Mouse (Mus musculus): ENCODE results near the gene Spata31d1b. TPM values are rescaled to one million over a fixed set of nuclear protein-coding genes. Genes with fewer than 3 reads are reported as not detected.
"Not testable (repeated sequence)": the region's sequence is repeated elsewhere in the genome, so short reads cannot be mapped to it uniquely, and the experiment has no call there.

Gene Spata31d1b
- total RNA-seq (2012; rRNA removed) = not detected in 2 replicates
- polyA plus RNA-seq (2012; ENCODE audit: insufficient read depth in 1 of 2, insufficient read length in 2 of 2, low read depth in 1 of 2, low replicate concordance in 2 of 2, missing spikeins in 1 of 2) = not detected

- not testable (repeated sequence) for H3K27ac ChIP-seq (ENCODE audit: control insufficient read depth, low read depth, low read length); H3K27me3 ChIP-seq (ENCODE audit: control insufficient read depth in 1 of 2, insufficient read depth in 2 of 2, low read length in 2 of 2); H3K9ac ChIP-seq (ENCODE audit: control insufficient read depth, low read depth, low read length, poor library complexity, severe bottlenecking); H3K4me3 ChIP-seq (ENCODE audit: control insufficient read depth in 1 of 2, insufficient read depth in 1 of 2, low read depth in 2 of 2, low read length in 2 of 2); H3K79me2 ChIP-seq (ENCODE audit: control insufficient read depth, insufficient read depth, low read length, poor library complexity); H3K4me1 ChIP-seq (ENCODE audit: control insufficient read depth in 1 of 2, insufficient read depth in 2 of 2, low read length in 2 of 2); H3K36me3 ChIP-seq (ENCODE audit: control insufficient read depth in 1 of 2, insufficient read depth in 2 of 2, low read length in 2 of 2); DNase-seq (ENCODE audit: low read depth, low spot score); H3K9me3 ChIP-seq (replicated peaks; ENCODE audit: insufficient read depth, low read length)
Measured at GRCm38 (mm10) chr13:59711984-59712383, at the start of gene Spata31d1b. Gene Spata31d1b (plus strand): TSS chr13:59712284.

GRCm38 (mm10) chr13:59663939-59664712 lies 48.0 kb upstream of the Spata31d1b start:
- no peak for DNase-seq (ENCODE audit: low read depth, low spot score)
- no peak overlapping the region for H3K27ac ChIP-seq (ENCODE audit: control insufficient read depth, low read depth, low read length)
- H3K27me3 ChIP-seq (ENCODE audit: control insufficient read depth in 1 of 2, insufficient read depth in 2 of 2, low read length in 2 of 2) = no peaks in the 10 kb centered on the region
- H3K36me3 ChIP-seq (ENCODE audit: control insufficient read depth in 1 of 2, insufficient read depth in 2 of 2, low read length in 2 of 2) = peaks cover 2 to 11% of the 10 kb centered on the region in 2 experiments
- peaks cover 0 to 10% of the 10 kb centered on the region in 2 experiments; a peak in 3 of 4 replicates for H3K4me1 ChIP-seq (ENCODE audit: control insufficient read depth in 1 of 2, insufficient read depth in 2 of 2, low read length in 2 of 2)
- H3K79me2 ChIP-seq (ENCODE audit: control insufficient read depth, insufficient read depth, low read length, poor library complexity) = no peaks in the 10 kb centered on the region
- TF ChIP-seq CHD1 (IDR thresholded peaks at IDR 0.05; ENCODE audit: low read depth, low read length) (no peak), GABPA (IDR thresholded peaks at IDR 0.05; ENCODE audit: low read depth, low read length) (no peak), RAD21 (IDR thresholded peaks at IDR 0.05; ENCODE audit: low read depth, low read length) (no peak), SMC3 (IDR thresholded peaks at IDR 0.05; ENCODE audit: low read depth, low read length) (no peak), NRF1 (IDR thresholded peaks at IDR 0.05; ENCODE audit: insufficient read depth, low read depth, low read length, poor library complexity, severe bottlenecking) (no peak), MAZ (IDR thresholded peaks at IDR 0.05; ENCODE audit: low read depth, low read length) (no peak), RCOR1 (IDR thresholded peaks at IDR 0.05; ENCODE audit: low read depth, low read length) (no peak), BHLHE40 (IDR thresholded peaks at IDR 0.05; ENCODE audit: borderline replicate concordance, low read depth, low read length) (no peak), POLR2AphosphoS2 (IDR thresholded peaks at IDR 0.05; ENCODE audit: low read length) (no peak), POLR2A (IDR thresholded peaks at IDR 0.05; ENCODE audit: control insufficient read depth in 1 of 2, insufficient read depth in 1 of 2, low read depth in 1 of 2, low read length in 2 of 2, poor library complexity in 1 of 2) (no peak), ZMIZ1 (IDR thresholded peaks at IDR 0.05; ENCODE audit: low read depth, low read length) (no peak), E2F4 (IDR thresholded peaks at IDR 0.05; ENCODE audit: borderline replicate concordance, low read depth, low read length) (no peak), MEF2A (IDR thresholded peaks at IDR 0.05; ENCODE audit: extremely low read depth, insufficient replicate concordance, low read depth, low read length, poor library complexity, severe bottlenecking) (no peak)
- H3K9ac ChIP-seq (ENCODE audit: control insufficient read depth, low read depth, low read length, poor library complexity, severe bottlenecking) = no peak overlapping the region
- no peaks in the 10 kb centered on the region for H3K9me3 ChIP-seq (replicated peaks; ENCODE audit: insufficient read depth, low read length)
- H3K4me3 ChIP-seq (ENCODE audit: control insufficient read depth in 1 of 2, insufficient read depth in 1 of 2, low read depth in 2 of 2, low read length in 2 of 2) = no peak overlapping the region
